Mouse (Mus musculus): Measurements from ENCODE around the gene Adamts20. TPM values are rescaled to one million over a fixed set of nuclear protein-coding genes. Genes with fewer than 3 reads are reported as not detected.
"Not testable (repeated sequence)": the region's sequence is repeated elsewhere in the genome, so short reads cannot be mapped to it uniquely, and the experiment has no call there.

The Adamts20 gene
- total RNA-seq, 2 experiments from 2014 or later: 0.29 TPM

GRCm38 (mm10) chr15:94451600-94451999, 13.6 kb downstream of the Adamts20 start:
- intact Hi-C loops (cut with DNase I): no loop called here
- no peak for DNase-seq

- DNase-seq: no peak
- intact Hi-C loops (cut with DNase I): no loop called here
Observed at GRCm38 (mm10) chr15:94444437-94445136, 20.6 kb downstream of the Adamts20 start.

GRCm38 (mm10) chr15:94444043-94444436, 21.2 kb downstream of the Adamts20 start:
- DNase-seq: no peak
- intact Hi-C loops (cut with DNase I): no loop called here

- no peak for DNase-seq
- intact Hi-C loops (cut with DNase I): no loop called here
Observed at GRCm38 (mm10) chr15:94443025-94443424, 22.2 kb downstream of the Adamts20 start.

GRCm38 (mm10) chr15:94435532-94435931, 29.7 kb downstream of the Adamts20 start:
- DNase-seq: no peak
- intact Hi-C loops (cut with DNase I): no loop called here

GRCm38 (mm10) chr15:94430681-94431405, 34.4 kb downstream of the Adamts20 start:
- no peak for DNase-seq
- intact Hi-C loops (cut with DNase I): no loop called here

GRCm38 (mm10) chr15:94428726-94429125, 36.5 kb downstream of the Adamts20 start:
- intact Hi-C loops (cut with DNase I): no loop called here
- no peak for DNase-seq

- no peak for DNase-seq
- intact Hi-C loops (cut with DNase I): no loop called here
Observed at GRCm38 (mm10) chr15:94427482-94428214, 37.6 kb downstream of the Adamts20 start.

- DNase-seq: no peak
- intact Hi-C loops (cut with DNase I): no loop called here
Observed at GRCm38 (mm10) chr15:94420526-94420925, 44.7 kb downstream of the Adamts20 start.

- intact Hi-C loops (cut with DNase I): no loop called here
- no peak for DNase-seq
Observed at GRCm38 (mm10) chr15:94419167-94419566, 46.1 kb downstream of the Adamts20 start.

- DNase-seq: no peak
- intact Hi-C loops (cut with DNase I): no loop called here
Observed at GRCm38 (mm10) chr15:94418427-94418826, 46.8 kb downstream of the Adamts20 start.

- intact Hi-C loops (cut with DNase I): no loop called here
- no peak for DNase-seq
Observed at GRCm38 (mm10) chr15:94417216-94418155, 47.7 kb downstream of the Adamts20 start.

GRCm38 (mm10) chr15:94409832-94410231, 55.4 kb downstream of the Adamts20 start:
- intact Hi-C loops (cut with DNase I): no loop called here
- no peak for DNase-seq

GRCm38 (mm10) chr15:94406364-94406763, 58.9 kb downstream of the Adamts20 start:
- DNase-seq: no peak
- intact Hi-C loops (cut with DNase I): no loop called here

- intact Hi-C loops (cut with DNase I): no loop called here
- peak; percentile 80 to 87 for DNase-seq
Observed at GRCm38 (mm10) chr15:94404071-94404545, 61.1 kb downstream of the Adamts20 start.

- DNase-seq: peak in 1 of 2 experiments; percentile 4
- intact Hi-C loops (cut with DNase I): no loop called here
Observed at GRCm38 (mm10) chr15:94403461-94404070, 61.7 kb downstream of the Adamts20 start.

GRCm38 (mm10) chr15:94403018-94403417, 62.2 kb downstream of the Adamts20 start:
- peak in 1 of 2 experiments; percentile 1 for DNase-seq
- intact Hi-C loops (cut with DNase I): no loop called here

- intact Hi-C loops (cut with DNase I): no loop called here
- DNase-seq: no peak
Observed at GRCm38 (mm10) chr15:94392737-94393136, 72.5 kb downstream of the Adamts20 start.

GRCm38 (mm10) chr15:94390127-94390526, 75.1 kb downstream of the Adamts20 start:
- DNase-seq; intact Hi-C loops (cut with DNase I): not testable (repeated sequence)

- peak in 1 of 2 experiments; percentile 5 for DNase-seq
- intact Hi-C loops (cut with DNase I): no loop called here
Observed at GRCm38 (mm10) chr15:94379425-94379824, 85.8 kb downstream of the Adamts20 start.

Data from heart, postnatal 14 days (tissue).